Mouse (Mus musculus) MEL (cell line): ENCODE data around the gene Elavl4. TPM values are rescaled to one million over a fixed set of nuclear protein-coding genes. Genes with fewer than 3 reads are reported as not detected.

Experiments
- DNase-seq: peaks from one replicate; pipeline ENCODE4 v3.0.0; 2011; ENCODE audit warnings: low read depth, low spot score
- H3K27ac ChIP-seq: 2 replicates; pipeline ENCODE4 v1.5.1; 2012; ENCODE audit warnings: low read depth, mild to moderate bottlenecking, control low read depth, low read length, moderate library complexity; ENCODE audit not compliant: control insufficient read depth
- H3K27me3 ChIP-seq, 2 experiments: fragments of 150-350 bp in 1 of 2; sonication (generic) in 1 of 2; 2 replicates each; pipeline ENCODE4 v1.6.1; 2012; ENCODE audit warnings: low read length in 2 of 2, mild to moderate bottlenecking in 2 of 2, improper control_type of control experiment in 1 of 2, moderate library complexity in 1 of 2; ENCODE audit not compliant: insufficient read depth in 2 of 2, control insufficient read depth in 1 of 2
- H3K36me3 ChIP-seq, 2 experiments: 2 replicates each; pipeline ENCODE4 v1.6.1; 2012 to 2014; ENCODE audit warnings: low read length in 2 of 2, improper control_type of control experiment in 1 of 2, inconsistent platforms in 1 of 2, mild to moderate bottlenecking in 1 of 2; ENCODE audit not compliant: insufficient read depth in 2 of 2, control insufficient read depth in 1 of 2
- H3K4me1 ChIP-seq, 2 experiments: fragments of 150-350 bp in 1 of 2; sonication (generic) in 1 of 2; 2 replicates each; pipeline ENCODE4 v1.6.1; 2012; ENCODE audit warnings: low read length in 2 of 2, improper control_type of control experiment in 1 of 2, mild to moderate bottlenecking in 1 of 2; ENCODE audit not compliant: insufficient read depth in 2 of 2, control insufficient read depth in 1 of 2
- H3K4me3 ChIP-seq, 2 experiments: fragments of 150-350 bp in 1 of 2; sonication (generic) in 1 of 2; 2 replicates each; pipeline ENCODE4 v1.5.1; 2012; ENCODE audit warnings: low read depth in 2 of 2, low read length in 2 of 2, mild to moderate bottlenecking in 2 of 2, moderate library complexity in 2 of 2, control low read depth in 1 of 2, improper control_type of control experiment in 1 of 2; ENCODE audit not compliant: control insufficient read depth in 1 of 2, insufficient read depth in 1 of 2
- H3K79me2 ChIP-seq: 2 replicates; pipeline ENCODE4 v1.6.1; 2012; ENCODE audit warnings: mild to moderate bottlenecking, low read length, moderate library complexity; ENCODE audit not compliant: control insufficient read depth, poor library complexity, insufficient read depth
- H3K9ac ChIP-seq: 2 replicates; pipeline ENCODE4 v1.6.1; 2012; ENCODE audit warnings: low read depth, mild to moderate bottlenecking, control low read depth, low read length, moderate library complexity; ENCODE audit not compliant: control insufficient read depth, poor library complexity, severe bottlenecking
- H3K9me3 ChIP-seq: fragments of 150-350 bp; sonication (generic); replicated peaks from 2 replicates; pipeline ENCODE4 v1.6.1; 2012; ENCODE audit warnings: mild to moderate bottlenecking, low read length, improper control_type of control experiment, moderate library complexity; ENCODE audit not compliant: insufficient read depth
- BHLHE40 ChIP-seq: IDR thresholded peaks from 2 replicates; pipeline ENCODE4 v1.6.1; 2012; ENCODE audit warnings: low read depth, mild to moderate bottlenecking, inconsistent platforms, low read length, improper control_type of control experiment, borderline replicate concordance
- CHD2 ChIP-seq: IDR thresholded peaks from 2 replicates; pipeline ENCODE4 v1.6.1; 2011; ENCODE audit warnings: low read length, improper control_type of control experiment
- ELF1 ChIP-seq: IDR thresholded peaks from 2 replicates; pipeline ENCODE4 v1.6.1; 2014; ENCODE audit warnings: low read depth, mild to moderate bottlenecking, inconsistent platforms, low read length, improper control_type of control experiment, moderate library complexity
- ETS1 ChIP-seq: IDR thresholded peaks from 2 replicates; pipeline ENCODE4 v1.6.1; 2012; ENCODE audit warnings: low read depth, mild to moderate bottlenecking, inconsistent platforms, low read length, improper control_type of control experiment, moderate library complexity
- GATA1 ChIP-seq: IDR thresholded peaks from 2 replicates; pipeline ENCODE4 v1.6.1; 2011; ENCODE audit warnings: low read depth, low read length, improper control_type of control experiment
- JUND ChIP-seq: IDR thresholded peaks from 2 replicates; pipeline ENCODE4 v1.6.1; 2011; ENCODE audit warnings: low read depth, mild to moderate bottlenecking, improper control_type of control experiment, low read length
- MEF2A ChIP-seq: IDR thresholded peaks from 2 replicates; pipeline ENCODE4 v1.6.1; 2014; ENCODE audit warnings: low read depth, mild to moderate bottlenecking, inconsistent platforms, low read length, improper control_type of control experiment; ENCODE audit not compliant: poor library complexity, insufficient replicate concordance, severe bottlenecking; ENCODE audit errors: extremely low read depth
- MXI1 ChIP-seq: IDR thresholded peaks from 2 replicates; pipeline ENCODE4 v1.6.1; 2011; ENCODE audit warnings: mild to moderate bottlenecking, low read depth, low read length, improper control_type of control experiment
- NELFE ChIP-seq: IDR thresholded peaks from 2 replicates; pipeline ENCODE4 v1.6.1; 2011; ENCODE audit warnings: low read depth, low read length, improper control_type of control experiment
- NRF1 ChIP-seq: IDR thresholded peaks from 2 replicates; pipeline ENCODE4 v1.6.1; 2014; ENCODE audit warnings: low read depth, mild to moderate bottlenecking, inconsistent platforms, low read length, improper control_type of control experiment, moderate library complexity; ENCODE audit not compliant: poor library complexity, insufficient read depth, severe bottlenecking
- POLR2A ChIP-seq, 2 experiments: IDR thresholded peaks; 2 replicates each; pipeline ENCODE4 v1.6.1; 2011 to 2012; ENCODE audit warnings: low read length in 2 of 2, mild to moderate bottlenecking in 2 of 2, control low read depth in 1 of 2, improper control_type of control experiment in 1 of 2, low read depth in 1 of 2, moderate library complexity in 1 of 2; ENCODE audit not compliant: control insufficient read depth in 1 of 2, insufficient read depth in 1 of 2, poor library complexity in 1 of 2
- POLR2AphosphoS2 ChIP-seq: IDR thresholded peaks from 2 replicates; pipeline ENCODE4 v1.6.1; 2011; ENCODE audit warnings: low read length, improper control_type of control experiment
- RAD21 ChIP-seq: IDR thresholded peaks from 2 replicates; pipeline ENCODE4 v1.6.1; 2011; ENCODE audit warnings: mild to moderate bottlenecking, low read depth, low read length, improper control_type of control experiment
- SIN3A ChIP-seq: IDR thresholded peaks from 2 replicates; pipeline ENCODE4 v1.6.1; 2012; ENCODE audit warnings: low read length, improper control_type of control experiment, inconsistent platforms
- SMC3 ChIP-seq: IDR thresholded peaks from 2 replicates; pipeline ENCODE4 v1.6.1; 2011; ENCODE audit warnings: low read depth, low read length, improper control_type of control experiment
- TAL1 ChIP-seq: IDR thresholded peaks from 2 replicates; pipeline ENCODE4 v1.6.1; 2012; ENCODE audit warnings: mild to moderate bottlenecking, inconsistent platforms, low read length, moderate library complexity, mixed read lengths
- TCF12 ChIP-seq: IDR thresholded peaks from 2 replicates; pipeline ENCODE4 v1.6.1; 2014; ENCODE audit warnings: low read depth, mild to moderate bottlenecking, inconsistent platforms, low read length, improper control_type of control experiment, moderate library complexity
- USF1 ChIP-seq: IDR thresholded peaks from 2 replicates; pipeline ENCODE4 v1.6.1; 2014; ENCODE audit warnings: low read depth, mild to moderate bottlenecking, inconsistent platforms, low read length, improper control_type of control experiment, moderate library complexity
- USF2 ChIP-seq, 2 experiments: IDR thresholded peaks; 2 replicates each; pipeline ENCODE4 v1.6.1; 2011 to 2012; ENCODE audit warnings: improper control_type of control experiment in 2 of 2, low read length in 2 of 2, borderline replicate concordance in 1 of 2, inconsistent platforms in 1 of 2, low read depth in 1 of 2, mild to moderate bottlenecking in 1 of 2; ENCODE audit not compliant: insufficient read depth in 1 of 2
- ZC3H11A ChIP-seq: IDR thresholded peaks from 2 replicates; pipeline ENCODE4 v1.6.1; 2012; ENCODE audit warnings: low read depth, mild to moderate bottlenecking, inconsistent platforms, low read length, improper control_type of control experiment
- ZKSCAN1 ChIP-seq: IDR thresholded peaks from 2 replicates; pipeline ENCODE4 v1.6.1; 2012; ENCODE audit warnings: low read depth, mild to moderate bottlenecking, inconsistent platforms, low read length, improper control_type of control experiment, moderate library complexity
- ZMIZ1 ChIP-seq: IDR thresholded peaks from 2 replicates; pipeline ENCODE4 v1.6.1; 2012; ENCODE audit warnings: low read depth, mild to moderate bottlenecking, inconsistent platforms, low read length, improper control_type of control experiment, moderate library complexity
- ZNF384 ChIP-seq: IDR thresholded peaks from 2 replicates; pipeline ENCODE4 v1.6.1; 2012; ENCODE audit warnings: low read depth, mild to moderate bottlenecking, inconsistent platforms, low read length, improper control_type of control experiment
- polyA plus RNA-seq, 2 experiments: library from polyadenylated mRNA; stranded (reverse) in 1 of 2; unstranded in 1 of 2; fragments of >175 nt in 1 of 2; fragments of >200 nt in 1 of 2; gene quantifications; 2 replicates each; pipeline versions ENCODE4 v1.2.1 to v1.2.4; 2012; ENCODE audit warnings: low replicate concordance in 2 of 2, low read depth in 1 of 2; ENCODE audit not compliant: insufficient read length in 2 of 2, insufficient read depth in 1 of 2, missing spikeins in 1 of 2
- total RNA-seq: library from RNA; depleted of rRNA; stranded (reverse); fragments of 300-350 nt; gene quantifications from 2 replicates; pipeline ENCODE4 v1.2.3, GENCODE M21; 2012

The Elavl4 gene
- total and polyA plus RNA-seq, 3 experiments, result not detected

DNA sequence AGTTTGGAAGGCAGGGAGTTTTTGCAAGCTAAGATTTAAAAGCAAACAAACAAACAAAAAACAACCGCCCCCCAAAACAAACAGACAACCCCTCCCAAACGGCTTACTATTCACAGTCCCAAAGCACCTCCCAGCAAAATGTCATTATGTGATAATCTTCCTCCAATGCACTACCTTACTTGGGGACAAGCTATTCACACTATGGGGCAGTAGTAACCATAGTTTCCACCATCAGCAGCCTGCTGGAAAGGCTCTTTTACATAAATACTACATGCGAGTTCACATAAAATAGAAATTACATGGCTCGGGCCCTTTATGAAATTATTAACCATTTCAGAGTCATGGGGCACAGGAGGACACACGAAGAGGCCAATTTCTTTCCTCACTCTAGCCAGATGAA is 141.5 kb downstream of the Elavl4 start:
- no peaks in the 10 kb centered on the region; a peak in 1 of 4 replicates for H3K27me3 ChIP-seq
- H3K4me1 ChIP-seq, result no peaks in the 10 kb centered on the region
- no peak overlapping the region for H3K9ac ChIP-seq
- H3K9me3 ChIP-seq, result no peaks in the 10 kb centered on the region
- no peaks in the 10 kb centered on the region for H3K36me3 ChIP-seq
- no peak overlapping the region for H3K4me3 ChIP-seq
- no peak for DNase-seq
- H3K27ac ChIP-seq, result no peak overlapping the region
- TF ChIP-seq TAL1 (no peak), POLR2AphosphoS2 (no peak)
- no peaks in the 10 kb centered on the region for H3K79me2 ChIP-seq

DNA sequence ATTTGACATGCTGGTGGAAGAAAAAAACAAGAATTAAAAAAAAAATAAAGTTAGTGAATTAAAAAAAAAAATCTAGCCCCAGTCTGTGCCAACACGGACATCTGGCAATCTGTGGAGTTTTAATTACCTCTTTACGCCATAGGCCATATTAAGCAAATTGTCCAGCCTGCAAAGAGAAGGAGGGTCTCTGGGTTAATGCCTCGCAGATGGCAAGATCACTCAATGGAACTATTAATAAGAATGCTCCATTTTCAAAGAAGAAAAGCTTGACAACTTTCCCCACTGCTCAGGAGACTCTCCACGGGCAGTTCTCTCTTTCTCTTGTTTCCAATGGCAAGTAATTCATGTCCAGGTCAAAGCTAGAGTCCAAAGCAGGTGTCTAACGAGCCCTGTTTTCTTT is 142.1 kb downstream of the Elavl4 start:
- TF ChIP-seq ELF1 (no peak), BHLHE40 (no peak), CHD2 (no peak), USF1 (no peak), GATA1 (no peak), RAD21 (no peak), POLR2AphosphoS2 (no peak), TAL1 (no peak), JUND (no peak), ZKSCAN1 (no peak), NELFE (no peak), MXI1 (no peak), ZC3H11A (no peak), SIN3A (no peak)
- TF ChIP-seq, all 39 proteins: peak for 0
- DNase-seq, result no peak
- H3K4me3 ChIP-seq, result no peak overlapping the region
- no peaks in the 10 kb centered on the region for H3K36me3 ChIP-seq
- no peak overlapping the region for H3K9ac ChIP-seq
- no peaks in the 10 kb centered on the region for H3K79me2 ChIP-seq
- no peaks in the 10 kb centered on the region for H3K4me1 ChIP-seq
- no peaks in the 10 kb centered on the region; a peak in 1 of 4 replicates for H3K27me3 ChIP-seq
- no peaks in the 10 kb centered on the region for H3K9me3 ChIP-seq
- H3K27ac ChIP-seq, result no peak overlapping the region

DNA sequence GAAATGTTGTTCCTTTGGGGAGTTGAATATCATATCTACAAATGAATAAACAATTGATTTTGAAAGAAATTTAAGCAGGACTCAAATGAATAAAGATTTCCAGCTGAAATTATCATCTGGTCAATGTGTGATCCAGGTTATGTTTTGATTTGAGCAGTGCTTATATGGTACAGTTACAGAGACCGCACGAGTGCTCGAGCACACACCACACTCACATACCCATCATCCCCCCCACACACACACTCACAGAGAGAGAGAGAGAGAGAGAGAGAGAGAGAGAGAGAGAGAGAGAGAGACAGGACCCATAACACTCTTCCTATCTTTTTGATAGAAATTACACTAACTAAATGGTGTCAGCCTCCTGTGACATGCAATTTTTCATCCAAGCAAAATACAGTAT is 150.0 kb downstream of the Elavl4 start:
- Histone ChIP-seq H3K4me1 (no peaks in the 10 kb centered on the region), H3K4me3 (no peak overlapping the region), H3K27me3 (no peaks in the 10 kb centered on the region), H3K79me2 (no peaks in the 10 kb centered on the region), H3K9ac (no peak overlapping the region), H3K27ac (no peak overlapping the region), H3K9me3 (no peaks in the 10 kb centered on the region), H3K36me3 (no peaks in the 10 kb centered on the region)
- no peak for DNase-seq
- TF ChIP-seq MEF2A, result no peak
- TF ChIP-seq NRF1, result no peak
- no peak for TF ChIP-seq POLR2A (IDR thresholded peaks at IDR 0.05; ENCODE audit: control insufficient read depth in 1 of 2, insufficient read depth in 1 of 2, low read depth in 1 of 2, low read length in 2 of 2, poor library complexity in 1 of 2)
- TF ChIP-seq TCF12, result no peak
- no peak for TF ChIP-seq ZMIZ1
- no peak for TF ChIP-seq SMC3
- no peak for TF ChIP-seq USF2 (IDR thresholded peaks at IDR 0.05; ENCODE audit: borderline replicate concordance in 1 of 2, insufficient read depth in 1 of 2, low read depth in 1 of 2, low read length in 2 of 2)
- TF ChIP-seq ETS1, result no peak
- TF ChIP-seq JUND, result no peak
- no peak for TF ChIP-seq ZNF384
